Mouse (Mus musculus): ENCODE results near the gene Slfn9.
"Not testable (repeated sequence)": the region's sequence is repeated elsewhere in the genome, so short reads cannot be mapped to it uniquely, and the experiment has no call there.

Gene Slfn9

DNA sequence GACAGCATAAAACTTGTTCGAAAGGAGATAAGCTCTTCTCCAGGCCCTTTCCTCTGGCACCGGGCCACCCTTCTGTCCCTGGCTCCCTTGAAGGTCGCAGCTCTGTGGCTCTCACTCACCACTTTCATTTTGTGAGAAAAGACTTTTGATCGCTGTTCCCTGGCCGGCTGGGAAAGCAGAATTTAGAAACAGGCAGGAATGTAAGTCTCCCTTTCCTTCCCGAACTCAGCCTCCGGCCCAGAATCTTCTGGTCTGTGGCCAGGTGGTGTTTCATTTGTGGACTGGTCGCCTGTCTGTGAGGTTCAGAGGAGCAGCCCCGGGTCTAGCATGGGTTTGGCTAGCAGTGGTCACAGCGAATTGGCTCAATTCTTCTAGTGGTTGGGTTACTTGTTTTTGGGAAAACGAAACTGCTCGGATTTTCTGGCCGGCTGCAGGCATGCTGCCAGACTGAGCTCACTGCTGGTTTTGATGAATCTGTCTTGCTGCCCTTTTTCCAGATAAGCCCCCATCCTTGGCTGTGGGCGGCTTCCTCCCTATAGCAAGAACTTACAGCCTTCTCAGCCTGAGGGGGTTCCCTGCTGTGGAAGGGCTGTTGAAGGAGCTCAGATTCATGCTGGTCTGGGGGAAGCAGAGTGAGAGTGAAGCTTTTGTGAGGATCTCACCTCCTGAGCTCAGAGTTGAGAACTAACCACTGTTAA, at the start of gene Slfn9:
Slfn9 (minus strand) TSS at position 362 of the 698 bp plus-strand sequence.
- DNase-seq (ENCODE audit: low spot score in 2 of 2) = peak; percentile 35 to 64

DNA sequence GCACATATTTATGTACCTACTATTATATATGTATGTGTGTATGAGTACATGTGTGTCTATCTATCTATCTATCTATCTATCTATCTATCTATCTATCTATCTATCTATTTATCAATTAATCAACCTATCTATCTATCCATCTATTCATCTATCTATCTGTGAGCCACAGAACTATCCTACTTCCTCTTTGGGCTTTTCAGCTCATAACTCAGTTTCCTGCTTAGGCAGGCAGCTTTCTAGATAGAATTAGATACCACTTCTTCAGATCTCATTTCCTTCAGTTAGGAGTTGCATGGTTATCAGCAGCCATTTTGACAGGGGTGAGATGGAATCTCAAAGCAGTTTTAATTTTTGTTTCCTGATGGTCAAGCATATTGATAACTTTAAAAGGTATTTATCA, 49.4 kb upstream of the Slfn9 start:
- DNase-seq (ENCODE audit: low spot score in 2 of 2) = no peak

- DNase-seq (ENCODE audit: low spot score in 2 of 2) = no peak
Measured at GRCm38 (mm10) chr11:83040325-83040724, 48.7 kb upstream of the Slfn9 start.

- no peak for DNase-seq (ENCODE audit: low spot score in 2 of 2)
Measured at GRCm38 (mm10) chr11:83039796-83040195, 48.2 kb upstream of the Slfn9 start.

DNA sequence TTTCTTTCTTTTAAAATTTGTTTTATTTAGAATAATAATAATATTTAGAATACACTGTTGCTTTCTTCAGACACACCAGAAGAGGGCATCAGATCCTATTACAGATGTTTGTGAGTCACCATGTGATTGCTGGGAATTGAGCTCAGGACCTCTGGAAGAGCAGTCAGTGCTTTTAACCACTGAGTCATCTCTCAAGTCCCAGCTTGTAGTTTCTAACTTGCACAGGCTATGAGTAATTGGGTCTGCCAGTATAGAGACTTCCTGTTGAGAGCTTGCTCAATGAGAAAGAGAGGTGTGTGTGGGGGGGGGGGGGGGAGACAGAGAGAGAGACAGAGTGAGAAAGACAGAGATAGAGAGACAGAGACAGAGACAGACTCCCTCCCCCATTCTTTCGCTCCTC, 47.5 kb upstream of the Slfn9 start:
- no peak for DNase-seq (ENCODE audit: low spot score in 2 of 2)

GRCm38 (mm10) chr11:83038686-83039085, 47.1 kb upstream of the Slfn9 start:
- not testable (repeated sequence) for DNase-seq (ENCODE audit: low spot score in 2 of 2)

DNA sequence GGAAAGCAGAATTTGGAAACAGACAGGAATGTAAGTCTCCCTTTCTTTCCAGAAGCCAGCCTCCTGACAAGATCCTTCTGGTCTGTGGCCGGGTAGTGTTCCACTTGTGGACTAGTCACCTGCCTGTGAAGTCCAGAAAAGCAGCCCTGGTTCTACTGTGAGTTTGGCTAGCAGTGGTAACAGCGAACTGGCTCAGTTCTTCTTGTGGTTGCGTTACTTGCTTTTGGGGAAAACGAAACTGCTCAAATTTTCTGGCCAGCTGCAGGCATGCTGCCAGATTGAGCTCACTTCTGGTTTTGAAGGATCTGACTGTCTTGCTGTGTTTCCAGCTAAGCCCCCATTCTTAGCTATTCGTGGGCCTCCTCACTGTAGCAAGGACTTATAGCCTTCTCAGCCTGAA, 29.0 kb upstream of the Slfn9 start, which contains the start of gene Slfn8:
Slfn8 (minus strand) TSS at position 190 of the 400 bp plus-strand sequence.
- DNase-seq (ENCODE audit: low spot score in 2 of 2) = no peak

DNA sequence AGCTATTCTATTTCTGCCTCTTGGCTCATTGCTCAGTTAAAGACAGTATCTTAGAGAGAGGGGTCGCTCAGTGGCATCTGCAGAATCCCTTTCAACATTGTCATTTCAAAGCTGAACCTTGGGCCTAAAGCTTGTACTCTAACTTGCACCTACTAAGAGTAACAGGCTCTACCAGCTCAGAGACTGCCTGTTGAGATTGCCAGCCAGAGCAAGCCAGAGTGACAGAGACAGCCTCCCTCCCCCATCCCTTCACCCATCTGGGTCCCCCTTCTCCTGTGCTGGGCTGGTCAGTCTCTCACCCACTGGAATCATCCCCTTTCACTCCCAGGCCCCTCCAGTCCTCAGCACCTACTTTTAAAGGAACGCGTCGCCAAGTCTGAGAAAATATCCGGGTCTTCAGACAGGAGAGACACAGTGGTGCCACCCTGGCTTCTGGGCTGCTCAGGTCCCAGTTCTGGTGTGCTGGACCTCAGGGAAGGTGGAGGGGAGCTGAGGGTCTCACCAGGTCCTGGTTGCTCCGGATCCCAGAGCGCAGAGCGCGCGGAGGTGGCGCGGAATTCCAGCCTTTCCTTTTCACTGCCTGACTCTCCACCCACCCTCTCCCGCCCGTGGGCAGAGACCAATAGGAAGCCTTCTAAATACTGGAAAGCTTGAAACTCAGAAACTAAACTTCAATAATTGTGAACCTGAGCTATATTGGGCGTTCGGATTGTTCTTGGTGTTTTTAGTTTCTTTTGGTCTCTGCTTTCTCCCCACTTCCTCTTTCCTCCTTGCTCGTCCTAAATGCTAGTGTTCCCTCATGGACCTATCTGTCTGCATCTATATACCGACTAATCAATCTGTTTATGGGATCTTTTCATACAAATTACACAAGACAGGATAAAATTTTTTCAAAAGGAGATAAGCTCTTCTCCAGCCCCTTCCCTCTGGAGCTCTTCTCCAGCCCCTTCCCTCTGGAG, 28.2 kb upstream of the Slfn9 start:
- DNase-seq (ENCODE audit: low spot score in 2 of 2) = not testable (repeated sequence)

GRCm38 (mm10) chr11:83016093-83016492, 24.5 kb upstream of the Slfn9 start:
- DNase-seq (ENCODE audit: low spot score in 2 of 2) = no peak

GRCm38 (mm10) chr11:83013356-83013755, 21.7 kb upstream of the Slfn9 start:
- DNase-seq (ENCODE audit: low spot score in 2 of 2) = no peak

DNA sequence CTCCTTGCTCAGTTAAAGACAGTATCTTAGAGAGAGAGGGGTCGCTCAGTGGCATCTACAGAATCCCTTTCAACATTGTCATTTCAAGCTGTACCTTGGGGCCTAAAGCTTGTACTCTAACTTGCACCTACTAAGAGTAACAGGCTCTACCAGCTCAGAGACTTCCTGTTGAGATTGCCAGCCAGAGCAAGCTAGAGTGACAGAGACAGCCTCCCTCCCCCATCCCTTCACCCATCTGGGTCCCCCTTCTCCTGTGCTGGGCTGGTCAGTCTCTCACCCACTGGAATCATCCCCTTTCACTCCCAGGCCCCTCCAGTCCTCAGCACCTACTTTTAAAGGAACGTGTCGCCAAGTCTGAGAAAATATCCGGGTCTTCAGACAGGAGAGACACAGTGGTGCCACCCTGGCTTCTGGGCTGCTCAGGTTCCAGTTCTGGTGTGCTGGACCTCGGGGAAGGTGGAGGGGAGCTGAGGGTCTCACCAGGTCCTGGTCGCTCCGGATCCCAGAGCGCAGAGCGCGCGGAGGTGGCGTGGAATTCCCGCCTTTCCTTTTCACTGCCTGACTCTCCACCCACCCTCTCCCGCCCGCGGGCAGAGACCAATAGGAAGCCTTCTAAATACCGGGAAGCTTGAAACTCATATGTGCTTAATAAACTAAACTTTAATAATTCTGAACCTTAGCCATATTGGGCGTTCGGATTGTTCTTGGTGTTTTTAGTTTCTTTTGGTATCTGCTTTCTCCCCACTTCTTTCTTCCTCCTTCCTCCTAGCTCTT, 831 bp downstream of the Slfn9 start:
- DNase-seq (ENCODE audit: low spot score in 2 of 2) = not testable (repeated sequence)

DNA sequence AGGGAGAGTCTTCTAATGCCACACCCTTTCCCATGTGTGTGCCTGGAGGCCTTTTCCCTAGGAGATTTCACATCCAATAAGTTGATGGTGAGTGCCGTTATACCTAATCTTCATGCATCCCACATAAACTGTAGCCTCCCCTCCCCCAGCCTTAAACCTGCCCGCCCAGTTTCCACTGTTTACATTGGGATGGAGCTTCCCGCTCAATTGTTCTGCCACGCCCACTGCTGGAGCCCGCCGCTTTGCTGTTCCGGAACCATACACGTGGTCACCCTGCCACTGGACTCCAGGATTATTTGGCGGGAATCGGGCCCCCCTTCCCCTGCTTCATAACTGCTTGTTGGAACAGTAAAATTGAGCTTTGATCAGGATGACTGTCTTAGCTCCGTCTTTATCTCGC, 2.3 kb downstream of the Slfn9 start:
- DNase-seq (ENCODE audit: low spot score in 2 of 2) = no peak

DNA sequence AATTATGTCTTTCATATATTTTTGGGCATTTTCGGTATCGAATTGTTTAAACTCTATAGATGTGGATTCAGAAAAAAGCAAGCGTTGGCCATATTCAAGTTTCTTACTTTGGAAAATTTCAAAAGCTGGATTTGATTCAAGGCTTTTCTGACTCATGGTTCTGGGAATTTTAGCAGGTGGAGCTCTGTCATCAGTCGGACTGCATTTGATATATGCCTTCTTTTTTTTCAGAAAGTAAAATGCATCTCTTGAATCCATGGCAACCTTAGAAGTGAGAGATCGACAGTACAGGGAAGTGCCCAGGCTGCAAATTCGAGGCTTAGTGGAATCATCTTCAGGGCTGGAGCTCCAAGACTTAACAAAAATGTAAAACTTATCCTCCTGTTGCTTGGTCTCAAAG, 4.0 kb downstream of the Slfn9 start:
- DNase-seq (ENCODE audit: low spot score in 2 of 2) = no peak

GRCm38 (mm10) chr11:82983193-82983592, 8.4 kb downstream of the Slfn9 start:
- no peak for DNase-seq (ENCODE audit: low spot score in 2 of 2)

- not testable (repeated sequence) for DNase-seq (ENCODE audit: low spot score in 2 of 2)
Measured at GRCm38 (mm10) chr11:82982409-82982808, 9.2 kb downstream of the Slfn9 start.

DNA sequence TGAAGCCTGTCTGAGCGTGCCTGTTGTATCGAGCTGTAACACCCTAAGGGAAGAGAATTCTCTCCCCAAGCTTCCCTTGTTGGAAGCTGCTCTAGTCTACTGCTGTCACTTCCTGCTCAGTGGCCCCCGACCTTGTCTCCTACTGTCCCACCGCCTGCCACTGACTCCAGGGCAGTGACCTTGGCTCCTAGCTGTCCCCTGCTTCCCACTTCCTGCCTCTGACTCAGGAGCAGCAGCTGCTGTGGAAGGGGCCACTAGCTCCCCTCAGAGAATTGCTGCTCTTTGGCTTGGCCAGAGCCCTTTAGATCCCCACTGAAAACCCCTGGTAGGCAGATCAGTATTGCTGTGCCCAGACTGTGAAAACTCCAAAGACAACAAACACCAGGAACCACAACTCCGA, 17.7 kb downstream of the Slfn9 start:
- no peak for DNase-seq (ENCODE audit: low spot score in 2 of 2)

GRCm38 (mm10) chr11:82971590-82971974, 20.0 kb downstream of the Slfn9 start:
- no peak for DNase-seq (ENCODE audit: low spot score in 2 of 2)

- no peak for DNase-seq (ENCODE audit: low spot score in 2 of 2)
Measured at GRCm38 (mm10) chr11:82970712-82971589, 20.7 kb downstream of the Slfn9 start.

DNA sequence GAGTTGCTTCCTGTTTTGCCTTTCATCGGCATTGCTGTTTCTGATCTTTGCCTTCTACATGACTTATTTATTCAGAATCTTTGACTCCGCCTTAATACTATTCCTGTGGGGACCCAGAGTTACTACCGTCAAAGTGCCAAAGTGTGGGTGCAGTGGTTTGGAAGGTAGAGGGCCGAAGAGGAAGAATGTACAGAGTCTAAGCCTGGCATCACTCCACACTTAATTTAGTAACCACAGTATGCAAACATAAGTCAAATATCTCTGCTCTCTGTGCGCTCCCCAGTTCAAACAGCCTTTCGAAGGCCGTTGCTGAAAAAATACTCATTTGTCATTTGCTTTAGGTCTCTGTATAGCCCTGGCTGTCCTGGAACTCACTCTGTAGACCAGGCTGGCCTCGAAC, 29.4 kb downstream of the Slfn9 start:
- DNase-seq (ENCODE audit: low spot score in 2 of 2) = no peak

GRCm38 (mm10) chr11:82961743-82962142, 29.9 kb downstream of the Slfn9 start:
- DNase-seq (ENCODE audit: low spot score in 2 of 2) = no peak

- no peak for DNase-seq (ENCODE audit: low spot score in 2 of 2)
Measured at GRCm38 (mm10) chr11:82959613-82960012, 32.0 kb downstream of the Slfn9 start.

Data from urinary bladder, postnatal 4 days (tissue).